Mouse (Mus musculus): ENCODE results near the gene AC161166.1. TPM values are rescaled to one million over a fixed set of nuclear protein-coding genes. Genes with fewer than 3 reads are reported as not detected.

AC161166.1 gene
- total and polyA plus RNA-seq, 3 experiments: 0.13 TPM; not detected in 2

DNA sequence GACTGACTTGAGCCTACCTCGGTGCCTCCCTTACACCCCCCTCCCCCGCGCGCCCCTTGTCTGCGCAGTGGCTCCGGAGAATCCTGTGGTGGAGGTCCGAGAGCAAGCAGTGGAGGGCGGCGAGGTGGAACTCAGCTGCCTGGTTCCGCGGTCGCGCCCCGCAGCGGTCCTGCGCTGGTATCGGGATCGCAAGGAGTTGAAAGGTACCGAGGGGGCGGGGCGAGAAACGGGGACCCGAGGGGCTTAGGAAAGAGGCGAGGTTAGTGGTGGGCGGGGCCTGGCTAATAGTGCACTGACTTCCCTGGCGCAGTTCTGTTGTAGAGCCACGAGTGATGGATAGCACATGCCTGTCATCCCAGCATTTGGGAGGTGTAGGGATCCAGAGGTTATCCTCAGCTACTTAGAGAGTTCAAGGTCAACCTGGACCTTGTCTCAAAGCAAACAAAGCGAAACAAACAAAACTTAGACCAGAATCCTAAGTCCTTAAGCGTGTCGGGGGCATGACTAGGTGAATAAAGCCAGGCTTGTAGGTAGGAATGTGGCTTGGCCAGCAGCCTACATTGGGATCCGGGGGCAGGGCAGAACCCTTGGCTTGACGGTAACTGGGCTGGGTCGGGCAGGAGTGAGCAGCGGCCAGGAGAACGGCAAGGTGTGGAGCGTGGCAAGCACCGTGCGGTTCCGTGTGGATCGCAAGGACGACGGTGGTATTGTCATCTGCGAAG is 12.2 kb downstream of the AC161166.1 start:
- Histone ChIP-seq H3K4me3 (ENCODE audit: control insufficient read depth in 1 of 2, insufficient read depth in 1 of 2, low read depth in 2 of 2, low read length in 2 of 2) (no peak overlapping the region), H3K9ac (ENCODE audit: control insufficient read depth, low read depth, low read length, poor library complexity, severe bottlenecking) (no peak overlapping the region), H3K9me3 (replicated peaks; ENCODE audit: insufficient read depth, low read length) (no peaks in the 10 kb centered on the region), H3K4me1 (ENCODE audit: control insufficient read depth in 1 of 2, insufficient read depth in 2 of 2, low read length in 2 of 2) (no peaks in the 10 kb centered on the region), H3K36me3 (ENCODE audit: control insufficient read depth in 1 of 2, insufficient read depth in 2 of 2, low read length in 2 of 2) (no peaks in the 10 kb centered on the region), H3K27me3 (ENCODE audit: control insufficient read depth in 1 of 2, insufficient read depth in 2 of 2, low read length in 2 of 2) (no peaks in the 10 kb centered on the region), H3K27ac (ENCODE audit: control insufficient read depth, low read depth, low read length) (no peak overlapping the region), H3K79me2 (ENCODE audit: control insufficient read depth, insufficient read depth, low read length, poor library complexity) (no peaks in the 10 kb centered on the region)
- DNase-seq (ENCODE audit: low read depth, low spot score): no peak
- no peak for TF ChIP-seq ETS1 (IDR thresholded peaks at IDR 0.05; ENCODE audit: low read depth, low read length)
- TF ChIP-seq CHD2 (IDR thresholded peaks at IDR 0.05; ENCODE audit: low read length): no peak
- TF ChIP-seq POLR2AphosphoS5 (IDR thresholded peaks at IDR 0.05; ENCODE audit: borderline replicate concordance, low read depth, low read length): no peak
- no peak for TF ChIP-seq MXI1 (IDR thresholded peaks at IDR 0.05; ENCODE audit: low read depth, low read length)
- TF ChIP-seq RAD21 (IDR thresholded peaks at IDR 0.05; ENCODE audit: low read depth, low read length): no peak
- no peak for TF ChIP-seq ZNF384 (IDR thresholded peaks at IDR 0.05; ENCODE audit: low read depth, low read length)
- no peak for TF ChIP-seq TAL1 (IDR thresholded peaks at IDR 0.05; ENCODE audit: low read length)

- Histone ChIP-seq H3K9me3 (replicated peaks; ENCODE audit: insufficient read depth, low read length) (no peaks in the 10 kb centered on the region), H3K27me3 (ENCODE audit: control insufficient read depth in 1 of 2, insufficient read depth in 2 of 2, low read length in 2 of 2) (peaks cover 2 to 8% of the 10 kb centered on the region in 2 experiments; a peak in 3 of 4 replicates)
- TF ChIP-seq CHD2 (IDR thresholded peaks at IDR 0.05; ENCODE audit: low read length) (no peak), CHD1 (IDR thresholded peaks at IDR 0.05; ENCODE audit: low read depth, low read length) (no peak), POLR2AphosphoS2 (IDR thresholded peaks at IDR 0.05; ENCODE audit: low read length) (no peak), ELF1 (IDR thresholded peaks at IDR 0.05; ENCODE audit: low read depth, low read length) (no peak), SIN3A (IDR thresholded peaks at IDR 0.05; ENCODE audit: low read length) (no peak), USF1 (IDR thresholded peaks at IDR 0.05; ENCODE audit: low read depth, low read length) (no peak), USF2 (IDR thresholded peaks at IDR 0.05; ENCODE audit: borderline replicate concordance in 1 of 2, insufficient read depth in 1 of 2, low read depth in 1 of 2, low read length in 2 of 2) (no peak), MYC (IDR thresholded peaks at IDR 0.05; ENCODE audit: low read depth, low read length) (no peak)
Observed at GRCm38 (mm10) chr7:24488303-24488702, 24.0 kb downstream of the AC161166.1 start.

More at GRCm38 (mm10) chr7:24488303-24488702, 24.0 kb downstream of the AC161166.1 start:
- DNase-seq (ENCODE audit: low read depth, low spot score): no peak
- Histone ChIP-seq H3K36me3 (ENCODE audit: control insufficient read depth in 1 of 2, insufficient read depth in 2 of 2, low read length in 2 of 2) (no peaks in the 10 kb centered on the region), H3K9ac (ENCODE audit: control insufficient read depth, low read depth, low read length, poor library complexity, severe bottlenecking) (no peak overlapping the region), H3K4me3 (ENCODE audit: control insufficient read depth in 1 of 2, insufficient read depth in 1 of 2, low read depth in 2 of 2, low read length in 2 of 2) (no peak overlapping the region), H3K79me2 (ENCODE audit: control insufficient read depth, insufficient read depth, low read length, poor library complexity) (no peaks in the 10 kb centered on the region), H3K27ac (ENCODE audit: control insufficient read depth, low read depth, low read length) (no peak overlapping the region), H3K4me1 (ENCODE audit: control insufficient read depth in 1 of 2, insufficient read depth in 2 of 2, low read length in 2 of 2) (no peaks in the 10 kb centered on the region)
